Mouse (Mus musculus) cerebellum, adult 9-10 months (tissue): ENCODE data around the gene Hoxd10.

Source experiments
- DNase-seq: peaks from one replicate; pipeline ENCODE4 v3.0.0; 2022

Hoxd10 gene

DNA sequence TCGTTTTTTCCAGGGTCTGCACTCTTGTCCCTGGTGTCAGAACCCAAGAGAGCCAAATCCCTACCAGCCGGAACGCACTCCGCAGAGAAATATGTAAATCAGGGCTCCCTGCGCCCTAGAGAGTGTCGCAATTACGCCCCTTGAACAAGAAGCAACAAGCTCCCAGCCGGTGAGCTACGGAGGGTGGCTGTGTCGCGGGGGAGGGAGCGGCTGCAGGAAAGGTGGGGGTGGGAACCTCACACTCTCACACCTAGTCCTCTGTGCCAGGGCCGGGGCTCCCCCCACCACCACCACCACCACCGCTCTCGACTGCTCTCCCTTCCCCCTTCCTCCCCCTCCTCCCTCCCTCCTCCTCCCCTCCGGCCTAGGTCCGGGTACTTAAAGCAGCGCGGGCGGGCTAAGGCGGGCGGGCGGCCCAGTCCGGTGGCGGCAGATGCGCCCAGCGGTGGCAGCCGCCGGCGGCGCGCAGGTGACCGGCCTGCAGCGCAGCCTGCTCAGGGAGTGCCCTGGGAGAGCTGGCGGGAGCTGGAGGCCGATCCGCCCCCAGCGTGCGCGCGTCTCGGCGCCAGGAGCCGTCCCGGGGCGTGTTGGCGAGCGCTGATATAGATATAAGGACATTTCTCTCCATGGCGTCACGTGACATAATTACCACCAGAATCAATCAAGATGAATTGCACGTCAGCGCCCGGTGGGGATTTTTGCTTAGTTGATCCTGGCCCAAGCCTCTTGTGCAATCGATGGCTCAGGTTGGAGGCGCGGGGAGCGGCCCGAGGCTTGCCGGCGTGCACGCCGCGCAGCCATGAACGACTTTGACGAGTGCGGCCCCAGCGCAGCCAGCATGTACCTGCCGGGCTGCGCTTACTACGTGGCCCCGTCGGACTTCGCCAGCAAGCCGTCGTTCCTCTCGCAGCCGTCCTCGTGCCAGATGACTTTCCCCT is 9.9 kb upstream of the Hoxd10 start:
- no peak for DNase-seq

GRCm38 (mm10) chr2:74682796-74683195 is 8.9 kb upstream of the Hoxd10 start:
- no peak for DNase-seq

- DNase-seq, result no peak
These were observed 8.2 kb upstream of the Hoxd10 start for GRCm38 (mm10) chr2:74683471-74683951.

DNA sequence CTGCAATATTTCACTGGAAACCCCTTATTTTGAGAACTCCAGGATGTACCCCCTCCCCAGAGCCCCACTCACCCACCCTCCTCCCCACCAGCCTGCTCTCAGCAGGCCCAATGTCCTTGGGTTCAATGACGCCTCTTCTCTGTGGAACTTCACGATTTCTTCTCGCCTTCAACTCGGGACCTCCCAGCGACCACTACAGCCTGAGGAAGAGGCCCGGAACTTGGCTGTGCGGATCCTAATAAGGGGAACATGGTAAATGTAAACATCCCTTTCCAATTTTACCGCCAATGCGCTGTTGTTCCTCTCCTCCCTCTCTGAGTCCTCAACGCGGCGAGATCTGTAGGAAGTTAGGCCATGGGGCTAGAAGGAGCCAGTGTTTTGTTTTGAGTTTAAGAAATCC is 7.6 kb upstream of the Hoxd10 start:
- no peak for DNase-seq

- no peak for DNase-seq
These were observed 6.6 kb upstream of the Hoxd10 start for GRCm38 (mm10) chr2:74685059-74685603.

DNA sequence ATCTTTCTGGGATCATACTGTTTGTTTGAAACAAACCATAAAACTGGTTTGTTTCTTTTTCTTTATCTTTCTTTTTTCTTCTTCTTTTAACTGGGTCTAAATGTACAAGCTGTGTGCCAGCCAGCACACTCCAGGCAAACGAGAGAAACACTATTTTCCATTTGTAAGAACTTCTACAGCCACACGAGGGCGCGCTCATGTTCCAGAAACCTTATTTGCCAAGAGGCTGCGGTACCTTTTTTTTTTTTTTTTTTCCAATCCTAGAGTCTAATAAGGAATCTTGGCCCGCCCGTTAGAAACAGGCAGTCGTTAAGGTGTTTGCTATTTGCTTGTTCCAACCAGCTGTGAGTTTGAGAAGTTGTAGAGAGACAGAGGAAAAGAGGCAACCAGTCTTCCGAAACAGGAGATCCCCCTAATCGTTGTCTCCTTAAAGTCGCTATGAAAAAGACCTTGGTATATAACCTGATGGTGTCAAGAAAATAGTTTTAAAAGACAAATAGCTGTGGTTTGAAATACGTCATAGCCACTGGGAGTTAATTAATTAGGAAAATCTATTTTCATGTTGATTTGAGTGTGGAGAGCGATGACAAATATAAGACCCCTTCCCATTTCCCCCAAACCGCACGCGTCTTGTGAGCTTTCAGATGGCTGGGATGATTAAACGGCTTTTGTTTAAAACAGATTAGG is 5.3 kb upstream of the Hoxd10 start:
- DNase-seq, result no peak

GRCm38 (mm10) chr2:74686988-74687697 is 4.6 kb upstream of the Hoxd10 start:
- no peak for DNase-seq

DNA sequence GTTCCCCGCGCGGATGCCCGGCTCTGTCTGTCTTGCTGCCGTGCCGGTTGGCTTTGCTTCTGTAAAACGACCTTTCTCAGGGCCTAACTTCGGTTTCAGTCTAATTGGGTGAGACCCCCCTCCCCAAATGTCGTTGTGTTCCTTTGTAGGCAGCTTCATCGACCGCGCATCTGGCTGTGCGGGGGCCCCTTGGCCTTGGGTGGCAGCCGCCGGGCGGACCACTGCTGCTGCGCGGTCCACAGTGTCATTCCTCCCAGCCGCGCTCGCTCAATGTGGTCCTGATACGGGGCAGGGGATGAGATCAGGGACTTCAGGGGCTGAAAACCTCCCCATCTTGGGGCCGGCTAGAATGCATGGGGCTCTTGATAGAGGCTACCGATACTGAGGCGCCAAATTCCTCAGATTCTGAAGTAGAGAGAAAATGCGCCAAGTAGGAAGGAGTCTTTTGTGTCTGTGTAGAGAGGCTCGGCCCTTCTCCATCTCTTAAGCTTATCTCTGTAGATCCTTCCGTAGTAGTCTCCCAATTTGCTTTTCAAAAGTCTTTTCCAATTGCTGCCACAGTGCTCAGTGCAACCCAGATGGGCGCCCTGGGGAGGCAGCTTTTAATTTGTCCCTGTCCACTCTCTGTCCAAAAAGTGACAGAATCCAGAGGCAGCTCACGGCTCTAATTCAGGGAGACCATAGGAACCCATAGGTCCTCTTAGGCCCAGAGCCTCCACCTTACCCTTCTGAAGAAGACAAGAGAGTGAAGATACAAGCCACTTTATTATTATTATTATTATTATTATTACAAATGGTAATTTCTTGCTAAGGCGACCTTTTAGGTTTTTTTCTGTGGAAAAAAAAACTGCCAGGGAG is 3.8 kb upstream of the Hoxd10 start:
- DNase-seq, result no peak

DNA sequence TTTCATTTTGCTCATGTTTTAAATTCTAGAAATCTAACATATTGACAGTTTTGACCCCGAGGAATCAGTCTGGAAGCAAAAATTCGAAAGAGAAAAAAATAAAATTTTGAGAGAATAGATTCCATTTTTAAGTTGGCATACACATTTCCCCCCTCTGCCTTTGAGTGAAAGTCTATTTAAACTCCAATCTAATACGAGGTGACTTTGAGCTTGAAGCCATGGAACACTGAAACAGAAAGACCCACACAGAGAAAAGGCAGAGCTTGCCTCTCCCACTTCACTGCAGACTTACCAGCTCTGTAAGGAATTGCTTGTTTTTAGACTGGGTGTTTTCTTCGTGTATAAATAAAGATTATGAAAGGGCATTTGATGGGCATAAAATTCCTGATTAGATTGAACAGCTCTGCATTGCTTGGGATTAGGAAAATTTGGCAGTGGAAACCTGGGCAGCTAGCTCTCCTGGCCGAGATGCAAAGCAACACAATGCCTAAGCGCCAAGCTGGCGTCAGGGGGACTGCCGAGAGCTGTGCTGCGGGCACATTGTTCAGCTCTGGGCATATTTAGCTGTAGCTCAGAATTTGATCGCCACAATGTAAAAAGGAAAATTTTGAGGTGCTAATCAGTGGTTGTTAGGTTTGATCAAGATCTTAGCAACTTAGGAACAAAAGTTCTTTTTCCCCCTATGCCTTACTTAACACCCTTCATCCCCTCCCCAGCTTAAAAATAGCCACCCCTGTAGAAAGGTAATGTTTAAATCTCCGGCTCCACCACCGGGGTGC is 2.7 kb upstream of the Hoxd10 start:
- no peak for DNase-seq

DNA sequence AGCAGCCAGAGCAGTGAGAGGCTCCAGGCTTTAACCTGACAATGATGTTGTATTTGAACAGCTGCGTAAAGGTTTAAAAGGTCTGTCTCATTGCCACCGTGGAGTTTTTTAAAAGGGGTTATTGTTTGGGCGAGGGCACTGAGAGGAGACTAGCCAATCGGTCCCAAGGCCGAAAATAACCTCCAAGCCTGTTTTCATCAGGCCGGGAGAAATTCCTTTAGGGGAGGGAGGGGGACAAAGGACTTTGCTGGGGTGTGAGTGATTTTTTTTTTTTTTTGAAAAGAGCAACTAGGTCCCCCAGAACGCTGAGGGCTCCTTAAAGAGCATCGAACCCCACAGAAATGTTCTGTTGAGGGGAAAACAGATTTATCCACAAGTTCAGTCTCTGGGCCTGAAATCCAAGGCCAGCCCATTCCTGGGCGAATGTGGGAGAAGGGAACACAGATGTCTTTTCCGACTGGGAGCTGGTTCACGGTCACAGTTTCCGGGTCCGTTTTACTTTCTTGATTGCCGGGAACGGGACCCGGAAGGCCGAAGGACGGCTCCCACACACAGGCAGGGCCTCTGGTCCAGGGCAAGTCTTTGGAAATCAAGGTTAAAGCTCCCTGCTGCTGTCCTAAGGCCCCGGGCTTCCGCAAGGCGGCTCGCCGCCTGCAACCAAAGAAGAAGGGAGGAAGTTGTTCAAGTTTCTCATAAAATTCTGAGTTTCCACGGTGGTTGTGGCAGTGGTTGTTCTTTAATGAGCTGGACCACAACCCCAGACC is 2.0 kb upstream of the Hoxd10 start:
- no peak for DNase-seq

DNA sequence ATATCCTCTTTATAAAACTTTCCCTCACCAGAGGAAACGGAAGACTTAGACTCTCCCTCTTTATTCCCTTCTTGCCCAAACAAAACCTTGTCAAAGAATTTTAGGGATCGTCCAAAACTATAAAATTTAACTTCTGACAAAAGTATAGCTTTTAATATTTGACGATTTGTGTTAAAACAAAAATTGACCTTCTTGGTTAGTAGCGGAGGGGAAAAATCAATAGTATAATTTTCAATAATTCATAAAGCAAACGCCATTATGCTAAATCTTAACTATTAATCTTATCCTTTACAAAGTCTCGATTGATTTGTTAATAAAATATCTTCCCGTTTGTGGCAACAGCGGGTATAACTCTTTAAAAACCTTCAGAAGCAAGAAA is 1.4 kb upstream of the Hoxd10 start:
- no peak for DNase-seq

GRCm38 (mm10) chr2:74691995-74692807 is 477 bp downstream of the Hoxd10 start:
- no peak for DNase-seq

DNA sequence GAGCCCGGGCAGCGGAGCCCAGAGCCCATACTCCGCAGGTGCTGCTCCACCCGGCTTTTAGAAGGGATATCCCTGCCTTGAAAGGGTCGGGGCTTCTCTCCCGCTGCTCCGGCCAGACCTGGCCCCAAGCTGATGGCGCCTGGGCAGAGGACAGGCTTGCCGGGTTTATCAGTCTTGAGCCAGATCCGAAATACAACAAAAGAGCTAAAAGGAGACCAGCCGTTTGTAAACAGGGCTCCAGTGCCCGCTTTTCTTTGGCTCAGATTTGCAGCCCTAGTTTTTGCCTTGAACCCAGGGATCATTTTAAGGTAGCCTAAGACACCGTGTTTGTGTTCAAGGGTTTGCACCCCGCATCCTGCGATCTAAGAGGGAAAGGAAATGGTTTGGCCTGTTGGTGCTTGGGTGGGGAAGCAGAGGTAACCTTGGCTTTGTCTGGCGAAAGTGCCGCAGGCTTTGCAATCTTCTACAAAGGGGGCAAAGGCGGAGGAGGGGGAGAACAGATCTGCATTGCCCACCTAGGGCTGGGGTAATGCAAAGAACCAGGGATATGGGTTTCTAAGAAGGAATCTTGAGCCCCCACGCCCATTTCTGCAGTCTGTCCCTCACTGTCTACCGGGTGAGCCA is 1.2 kb downstream of the Hoxd10 start:
- DNase-seq, result no peak

DNA sequence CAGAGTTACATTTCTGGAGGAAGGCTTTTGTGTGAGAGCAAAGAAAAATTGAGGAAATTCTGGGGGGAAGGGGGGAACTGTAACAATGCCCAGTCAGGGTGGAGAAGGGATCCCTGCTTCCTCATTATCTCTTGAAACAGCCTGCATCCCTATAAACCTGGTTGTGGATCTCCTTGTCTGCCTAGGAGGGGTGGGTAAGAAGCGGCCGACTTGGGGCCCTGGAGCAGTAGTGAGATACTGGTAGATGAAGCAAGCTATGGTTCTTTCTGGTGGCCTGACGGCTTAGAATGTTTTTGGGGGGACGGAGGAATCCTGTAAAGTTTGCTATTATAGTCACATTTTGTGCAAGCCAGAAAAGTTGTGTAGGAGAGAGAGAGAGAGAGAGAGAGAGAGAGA is 1.7 kb downstream of the Hoxd10 start:
- no peak for DNase-seq

- DNase-seq, result no peak
These were observed 2.3 kb downstream of the Hoxd10 start for GRCm38 (mm10) chr2:74694066-74694465.

DNA sequence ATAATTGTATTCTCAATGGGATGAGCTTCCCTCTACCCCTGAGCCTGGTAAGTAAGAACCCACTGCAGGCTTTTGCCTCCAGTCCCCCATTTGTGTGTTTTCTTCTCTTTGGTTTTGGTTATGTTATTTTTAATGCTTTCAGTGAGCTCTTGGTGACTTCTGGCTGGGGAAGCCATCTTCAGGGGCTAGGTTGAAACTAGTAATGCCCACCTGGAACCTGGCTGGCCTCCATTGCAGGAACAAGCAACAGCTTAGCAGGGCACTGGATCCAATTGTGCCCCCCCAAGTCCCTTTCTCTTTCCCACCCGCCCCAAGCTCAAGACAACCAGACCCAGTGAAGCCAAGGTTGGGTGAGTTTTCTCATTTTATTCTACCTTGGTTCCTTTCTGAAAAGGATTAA is 3.7 kb downstream of the Hoxd10 start:
- DNase-seq, result no peak

GRCm38 (mm10) chr2:74695813-74696430 is 4.2 kb downstream of the Hoxd10 start:
- DNase-seq, result no peak

- no peak for DNase-seq
These were observed 5.0 kb downstream of the Hoxd10 start for GRCm38 (mm10) chr2:74696442-74697335.
